Mouse (Mus musculus) ES-Bruce4 (cell line): Measurements from ENCODE around the gene Itga9.

Source experiments
- CTCF ChIP-seq: IDR thresholded peaks from one replicate; pipeline ENCODE4 v1.8.1; 2011; ENCODE audit warnings: low read depth, low read length
- EP300 ChIP-seq: IDR thresholded peaks from 2 replicates; pipeline ENCODE4 v1.6.1; 2011; ENCODE audit warnings: low read depth, low read length; ENCODE audit not compliant: insufficient read depth
- POLR2A ChIP-seq: IDR thresholded peaks from one replicate; pipeline ENCODE4 v1.8.1; 2011; ENCODE audit warnings: low read length; ENCODE audit not compliant: insufficient read depth

DNA sequence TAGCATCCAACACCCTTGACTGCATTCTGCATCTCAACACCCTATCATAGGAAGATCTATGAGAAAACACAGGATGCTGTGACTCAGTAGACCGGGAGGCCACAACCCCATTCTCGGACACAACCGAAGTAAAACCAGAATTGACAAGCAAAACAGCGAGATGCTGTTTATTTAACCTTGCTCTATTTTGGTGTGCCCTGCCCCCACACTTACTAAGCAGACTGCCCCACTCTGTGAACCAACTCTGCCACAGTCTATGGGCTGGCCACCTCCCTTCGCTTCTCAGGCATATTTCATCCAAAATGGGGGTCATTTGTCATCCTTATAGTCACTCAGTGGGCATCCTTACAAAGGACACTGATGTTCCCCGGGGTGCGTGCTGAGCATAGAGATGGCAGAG is 160.5 kb downstream of the Itga9 start:
- TF ChIP-seq CTCF (no peak), POLR2A (no peak), EP300 (no peak)
